Mouse (Mus musculus): ENCODE measurements around the gene Rps26. TPM values are rescaled to one million over a fixed set of nuclear protein-coding genes. Genes with fewer than 3 reads are reported as not detected.

The Rps26 gene
- polyA plus RNA-seq, 1 experiment = 514 TPM

- Histone ChIP-seq H3K9me3 (ENCODE audit: control insufficient read depth, low read length) (no peaks in the 10 kb centered on the region), H3K36me3 (ENCODE audit: control insufficient read depth) (no peaks in the 10 kb centered on the region; the same call in 1 of the 2 replicates), H3K27me3 (ENCODE audit: control insufficient read depth) (peaks cover 68% of the 10 kb centered on the region), H3K4me3 (replicated peaks) (no peak overlapping the region), H3K4me1 (ENCODE audit: control insufficient read depth) (peaks cover 2% of the 10 kb centered on the region)
- TF ChIP-seq TAL1 (IDR thresholded peaks at IDR 0.05; ENCODE audit: low read length) (no peak), GATA1 (IDR thresholded peaks at IDR 0.05; ENCODE audit: low read length) (no peak)
Measured at GRCm38 (mm10) chr10:128583644-128584043, 42.9 kb downstream of the Rps26 start.

DNA sequence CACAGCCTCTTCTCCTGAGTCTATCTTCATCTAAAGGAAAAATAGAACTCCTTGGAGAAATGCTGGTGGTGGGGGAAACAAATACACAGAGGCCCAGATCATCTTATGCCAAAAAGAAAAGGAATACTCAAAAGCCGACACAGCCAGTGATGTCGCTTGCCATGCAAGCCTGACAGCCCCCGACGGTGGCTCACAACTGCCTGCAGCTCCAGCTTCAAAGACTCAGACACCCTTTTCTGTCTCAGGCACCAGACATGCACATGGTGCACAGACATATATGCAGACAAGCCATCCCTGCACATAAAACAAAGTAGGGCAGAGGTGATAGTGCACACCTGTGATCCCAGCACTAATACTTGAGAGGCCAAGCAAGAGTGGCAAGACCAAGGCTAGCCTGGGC lies 46.8 kb downstream of the Rps26 start:
- TF ChIP-seq GATA1 (IDR thresholded peaks at IDR 0.05; ENCODE audit: low read length) (no peak), TAL1 (IDR thresholded peaks at IDR 0.05; ENCODE audit: low read length) (no peak)
- Histone ChIP-seq H3K27me3 (ENCODE audit: control insufficient read depth) (peaks cover 31% of the 10 kb centered on the region), H3K9me3 (ENCODE audit: control insufficient read depth, low read length) (peaks cover 2% of the 10 kb centered on the region; the same call in 1 of the 2 replicates), H3K36me3 (ENCODE audit: control insufficient read depth) (peaks cover 4% of the 10 kb centered on the region; the same call in 1 of the 2 replicates), H3K4me1 (ENCODE audit: control insufficient read depth) (peaks cover 9% of the 10 kb centered on the region), H3K4me3 (replicated peaks) (no peak overlapping the region)

- H3K4me3 ChIP-seq (replicated peaks) = no peak overlapping the region
- peaks cover 27% of the 10 kb centered on the region for H3K27me3 ChIP-seq (ENCODE audit: control insufficient read depth)
- TF ChIP-seq GATA1 (IDR thresholded peaks at IDR 0.05; ENCODE audit: low read length) = no peak
- no peak for TF ChIP-seq TAL1 (IDR thresholded peaks at IDR 0.05; ENCODE audit: low read length)
- peaks cover 9% of the 10 kb centered on the region for H3K4me1 ChIP-seq (ENCODE audit: control insufficient read depth)
- peaks cover 4% of the 10 kb centered on the region; the same call in 1 of the 2 replicates for H3K36me3 ChIP-seq (ENCODE audit: control insufficient read depth)
- H3K9me3 ChIP-seq (ENCODE audit: control insufficient read depth, low read length) = peaks cover 2% of the 10 kb centered on the region; the same call in 1 of the 2 replicates
Measured at GRCm38 (mm10) chr10:128579298-128579697, 47.2 kb downstream of the Rps26 start.

DNA sequence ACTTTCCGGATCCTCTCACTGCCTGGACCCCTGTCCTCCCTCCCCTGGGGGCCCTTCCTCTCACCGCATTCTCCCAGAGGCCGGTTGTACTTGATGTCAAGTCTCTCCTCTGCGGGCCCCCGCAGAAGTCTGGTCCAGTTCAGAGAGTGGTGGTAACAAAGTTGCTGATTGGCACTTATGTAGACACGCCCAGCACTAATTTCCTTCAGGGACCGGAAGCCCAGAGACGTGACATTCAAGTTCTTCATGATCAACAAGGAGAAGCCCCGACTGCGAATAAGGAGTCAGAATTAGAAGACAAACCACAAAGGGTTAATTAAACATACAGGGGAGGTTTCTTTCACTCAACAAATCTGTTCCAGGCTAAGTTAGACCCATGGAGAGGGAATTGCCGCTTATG lies 48.2 kb downstream of the Rps26 start:
- peaks cover 2% of the 10 kb centered on the region; the same call in 1 of the 2 replicates for H3K9me3 ChIP-seq (ENCODE audit: control insufficient read depth, low read length)
- H3K4me1 ChIP-seq (ENCODE audit: control insufficient read depth) = peaks cover 7% of the 10 kb centered on the region
- H3K36me3 ChIP-seq (ENCODE audit: control insufficient read depth) = peaks cover 4% of the 10 kb centered on the region; the same call in 1 of the 2 replicates
- no peak overlapping the region for H3K4me3 ChIP-seq (replicated peaks)
- no peak for TF ChIP-seq GATA1 (IDR thresholded peaks at IDR 0.05; ENCODE audit: low read length)
- no peak for TF ChIP-seq TAL1 (IDR thresholded peaks at IDR 0.05; ENCODE audit: low read length)
- peaks cover 22% of the 10 kb centered on the region for H3K27me3 ChIP-seq (ENCODE audit: control insufficient read depth)

DNA sequence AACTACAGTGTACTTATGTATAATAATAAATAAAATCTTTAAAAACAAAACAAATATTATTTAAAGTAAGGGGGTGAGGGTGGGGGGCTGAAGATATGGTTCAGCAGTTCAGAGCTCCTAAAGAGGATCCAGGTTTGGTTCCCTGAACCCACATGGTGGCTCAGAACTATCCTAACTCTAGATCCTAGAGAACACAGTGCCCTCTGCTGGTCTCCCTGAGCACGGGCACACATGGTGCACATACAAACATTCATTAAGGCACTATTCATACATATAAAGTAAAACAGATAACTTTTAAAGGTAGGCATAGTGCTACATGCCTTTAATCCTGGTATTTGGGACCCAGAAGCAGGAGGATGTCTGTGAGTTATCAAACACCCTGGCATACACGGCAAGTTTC lies 51.5 kb downstream of the Rps26 start:
- H3K4me3 ChIP-seq (replicated peaks) = no peak overlapping the region
- H3K27me3 ChIP-seq (ENCODE audit: control insufficient read depth) = peaks cover 26% of the 10 kb centered on the region
- peaks cover 7% of the 10 kb centered on the region for H3K4me1 ChIP-seq (ENCODE audit: control insufficient read depth)
- peaks cover 2% of the 10 kb centered on the region; the same call in 1 of the 2 replicates for H3K9me3 ChIP-seq (ENCODE audit: control insufficient read depth, low read length)
- H3K36me3 ChIP-seq (ENCODE audit: control insufficient read depth) = peaks cover 7% of the 10 kb centered on the region; the same call in 1 of the 2 replicates
- TF ChIP-seq GATA1 (IDR thresholded peaks at IDR 0.05; ENCODE audit: low read length) (no peak), TAL1 (IDR thresholded peaks at IDR 0.05; ENCODE audit: low read length) (no peak)

Other genes with a start within 250 kb of the Rps26 start
- 1.4 and 1.9 TPM in 2 replicates for gene Ankrd52, start 249.6 kb downstream of the Rps26 start, polyA plus RNA-seq (2012)
- gene Slc39a5, start 225.5 kb downstream of the Rps26 start, polyA plus RNA-seq (2012) = 0.15 and 0.16 TPM in 2 replicates
- 32.3 and 34.1 TPM in 2 replicates for gene Nabp2, start 215.3 kb downstream of the Rps26 start, polyA plus RNA-seq (2012)
- gene Rnf41, start 215.1 kb downstream of the Rps26 start, polyA plus RNA-seq (2012) = 0.37 and 0.48 TPM in 2 replicates
- 19.2 and 19.5 TPM in 2 replicates for gene Smarcc2, start 167.5 kb downstream of the Rps26 start, polyA plus RNA-seq (2012)
- gene Myl6, start 132.6 kb downstream of the Rps26 start, polyA plus RNA-seq (2012) = 36.6 and 41.6 TPM in 2 replicates
- 0.63 and 0.76 TPM in 2 replicates for gene Myl6b, start 128.1 kb downstream of the Rps26 start, polyA plus RNA-seq (2012)
- 2.7 and 2.9 TPM in 2 replicates for gene Esyt1, start 100.9 kb downstream of the Rps26 start, polyA plus RNA-seq (2012)
- gene Zc3h10, start 79.0 kb downstream of the Rps26 start, polyA plus RNA-seq (2012) = 1.6 and 1.9 TPM in 2 replicates
- 2,301 and 2,563 TPM in 2 replicates for gene Rpl41, start 77.4 kb downstream of the Rps26 start, polyA plus RNA-seq (2012)
- 39.3 and 42.3 TPM in 2 replicates for gene Pa2g4, start 60.8 kb downstream of the Rps26 start, polyA plus RNA-seq (2012)
- gene Erbb3, start 37.1 kb downstream of the Rps26 start, polyA plus RNA-seq (2012) = 0.01 TPM in 1 of 2 replicates, not detected in the other
- 0.01 TPM in 1 of 2 replicates, not detected in the other for gene Ikzf4, start 19.2 kb upstream of the Rps26 start, polyA plus RNA-seq (2012)
- gene Suox, start 47.3 kb upstream of the Rps26 start, polyA plus RNA-seq (2012) = 0.04 and 0.14 TPM in 2 replicates
- 1.1 and 1.2 TPM in 2 replicates for gene Rab5b, start 69.5 kb upstream of the Rps26 start, polyA plus RNA-seq (2012)
- gene Pmel, start 77.4 kb upstream of the Rps26 start, polyA plus RNA-seq (2012) = not detected in 2 replicates
- gene Cdk2, start 78.3 kb upstream of the Rps26 start, polyA plus RNA-seq (2012) = 2.3 and 2.6 TPM in 2 replicates
- gene Dgka, start 118.1 kb upstream of the Rps26 start, polyA plus RNA-seq (2012) = 0.02 and 0.03 TPM in 2 replicates
- 10.9 and 11.7 TPM in 2 replicates for gene Pym1, start 121.1 kb upstream of the Rps26 start, polyA plus RNA-seq (2012)
- gene Mmp19, start 164.2 kb upstream of the Rps26 start, polyA plus RNA-seq (2012) = 0.01 TPM in 1 of 2 replicates, not detected in the other
- gene Dnajc14, start 177.3 kb upstream of the Rps26 start, polyA plus RNA-seq (2012) = 0.94 and 1.2 TPM in 2 replicates
- 0.07 and 0.09 TPM in 2 replicates for gene Tmem198b, start 177.6 kb upstream of the Rps26 start, polyA plus RNA-seq (2012)
- gene Sarnp, start 190.6 kb upstream of the Rps26 start, polyA plus RNA-seq (2012) = 1.4 and 2.5 TPM in 2 replicates
- 1.3 and 2.2 TPM in 2 replicates for gene Ormdl2, start 194.9 kb upstream of the Rps26 start, polyA plus RNA-seq (2012)

Measured in erythroblast, embryonic 14.5 days (primary cell).